Mouse (Mus musculus): ENCODE data around the gene Fat3. TPM values are rescaled to one million over a fixed set of nuclear protein-coding genes. Genes with fewer than 3 reads are reported as not detected.
A peak's percentile ranks its signal among the peaks of the same experiment; 100 is the strongest.

The Fat3 gene
- polyA plus RNA-seq, 1 experiment from 2014 or later: 7.0 TPM

DNA sequence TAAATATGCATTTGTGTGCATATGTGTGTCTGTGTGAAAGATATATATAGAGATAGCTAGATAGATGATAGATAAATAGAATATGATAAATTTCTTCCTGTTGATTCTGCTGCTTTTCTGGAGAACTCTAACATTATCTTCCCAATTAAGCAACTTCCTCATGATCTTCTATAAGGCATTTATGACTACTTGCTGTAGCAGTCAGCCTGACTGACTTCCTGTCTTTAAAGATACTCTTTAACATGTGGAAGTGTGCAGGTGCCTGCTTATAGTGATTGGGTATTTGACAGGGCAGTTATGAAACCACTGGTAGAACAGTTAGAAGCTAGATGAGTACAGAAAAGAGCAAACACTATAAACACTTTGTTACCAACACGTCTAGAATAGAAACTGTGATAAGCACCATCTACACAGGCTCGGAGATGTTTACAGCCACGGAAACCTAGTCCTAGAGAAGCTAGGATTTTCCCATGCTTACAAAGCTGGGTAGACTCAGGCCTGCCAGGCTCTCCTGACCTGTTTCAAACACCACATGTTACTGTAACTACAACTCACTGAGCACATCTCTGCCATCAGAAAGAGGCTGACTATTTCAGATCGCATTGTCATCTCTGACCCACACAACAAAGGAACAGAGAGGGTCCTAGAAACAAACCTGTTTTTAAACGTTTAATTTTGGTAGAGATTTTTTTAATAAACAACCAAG lies 573.6 kb downstream of the Fat3 start:
- WGBS: 86% methylated on average over 5 of the region's 5 CpGs
- no peak overlapping the region for H3K27ac ChIP-seq (replicated peaks)
- no peak for DNase-seq (ENCODE audit: low spot score)
- H3K36me3 ChIP-seq: peaks cover 4% of the 10 kb centered on the region; the same call in 1 of the 2 replicates
- H3K9me3 ChIP-seq (replicated peaks): no peaks in the 10 kb centered on the region
- H3K27me3 ChIP-seq (ENCODE audit: low read depth, poor library complexity, severe bottlenecking): no peaks in the 10 kb centered on the region
- H3K4me1 ChIP-seq: no peaks in the 10 kb centered on the region
- no peak overlapping the region for H3K4me3 ChIP-seq

DNA sequence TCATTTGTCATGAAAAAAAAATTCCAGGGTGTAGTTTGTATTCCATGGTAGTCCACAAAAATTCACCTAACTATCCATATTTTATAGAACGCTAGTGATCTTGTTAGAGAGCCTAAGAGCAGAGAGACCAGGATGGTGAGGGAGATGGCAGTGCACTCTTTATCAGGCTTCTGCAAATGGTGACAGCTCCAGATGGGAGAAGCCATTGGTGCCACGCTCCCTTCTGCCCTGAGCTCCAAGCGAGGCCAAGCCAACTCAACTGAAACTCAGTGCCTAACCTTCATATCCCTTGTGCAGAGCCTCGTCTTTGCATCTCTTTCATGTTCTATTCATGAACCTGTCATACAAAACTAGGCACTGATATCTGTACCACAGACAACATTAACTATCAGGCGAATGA lies 575.8 kb downstream of the Fat3 start:
- DNase-seq (ENCODE audit: low spot score): no peak
- Histone ChIP-seq H3K4me1 (no peaks in the 10 kb centered on the region), H3K27me3 (ENCODE audit: low read depth, poor library complexity, severe bottlenecking) (no peaks in the 10 kb centered on the region), H3K9me3 (replicated peaks) (no peaks in the 10 kb centered on the region), H3K36me3 (peaks cover 9% of the 10 kb centered on the region; the same call in 1 of the 2 replicates), H3K4me3 (no peak overlapping the region), H3K27ac (replicated peaks) (no peak overlapping the region)
- WGBS: 89% methylated on average over 5 of the region's 5 CpGs

DNA sequence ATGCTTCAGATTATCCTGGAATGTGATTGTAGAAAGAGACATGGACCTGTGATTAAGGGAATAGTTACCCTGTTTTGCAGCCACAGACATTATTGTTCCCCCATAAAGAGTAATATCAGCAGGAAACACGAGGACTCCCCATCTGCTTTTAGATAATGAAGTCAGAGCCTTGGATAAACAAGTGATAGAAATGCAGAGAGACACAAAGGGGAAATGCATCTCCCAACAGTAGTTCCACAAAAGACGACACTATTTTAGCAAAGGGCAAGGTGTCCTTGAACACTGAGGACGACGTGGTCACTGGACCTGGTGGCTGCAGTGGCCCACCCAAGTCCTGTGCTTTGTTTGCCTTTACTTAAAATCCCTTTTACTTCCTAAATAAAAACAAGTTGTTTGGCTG lies 580.8 kb downstream of the Fat3 start:
- 81% methylated on average over 4 of the region's 4 CpGs for WGBS
- Histone ChIP-seq H3K36me3 (peaks cover 32% of the 10 kb centered on the region), H3K4me1 (no peaks in the 10 kb centered on the region), H3K4me3 (no peak overlapping the region), H3K27ac (replicated peaks) (no peak overlapping the region), H3K9me3 (replicated peaks) (no peaks in the 10 kb centered on the region), H3K27me3 (ENCODE audit: low read depth, poor library complexity, severe bottlenecking) (no peaks in the 10 kb centered on the region)
- no peak for DNase-seq (ENCODE audit: low spot score)

DNA sequence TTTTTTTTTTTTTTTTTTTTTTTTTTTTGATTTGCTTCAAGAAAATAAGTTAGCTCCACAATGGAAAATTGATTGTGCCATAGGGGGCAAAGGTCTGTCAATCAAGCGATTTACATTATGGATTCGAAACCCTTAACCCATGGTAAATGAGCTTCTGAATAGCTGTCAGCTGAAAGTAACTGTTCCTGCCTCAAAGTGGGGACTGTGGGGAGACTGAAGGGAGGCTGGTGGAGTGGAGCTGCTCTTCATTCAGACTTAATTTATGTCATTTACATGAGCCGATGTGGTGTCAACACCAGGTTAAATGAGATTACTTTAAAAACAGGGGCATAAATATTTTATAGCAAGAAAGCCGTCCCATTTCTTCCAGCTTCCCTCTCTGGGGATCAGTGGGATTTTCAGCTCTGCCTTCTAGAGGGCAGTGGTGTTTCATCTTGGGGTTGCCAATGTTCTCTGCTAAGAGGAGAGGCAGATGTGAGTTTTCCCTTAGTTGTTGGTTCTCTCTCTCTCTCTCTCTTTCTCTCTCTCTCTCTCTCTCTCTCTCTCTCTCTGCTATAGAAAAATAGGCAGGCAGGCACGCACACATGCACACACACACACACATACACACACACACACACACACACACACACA lies 581.6 kb downstream of the Fat3 start:
- H3K4me3 ChIP-seq: no peak overlapping the region
- H3K4me1 ChIP-seq: no peaks in the 10 kb centered on the region
- no peak for DNase-seq (ENCODE audit: low spot score)
- 73% methylated on average over 5 of the region's 5 CpGs for WGBS
- H3K27me3 ChIP-seq (ENCODE audit: low read depth, poor library complexity, severe bottlenecking): no peaks in the 10 kb centered on the region
- H3K36me3 ChIP-seq: peaks cover 40% of the 10 kb centered on the region
- no peak overlapping the region for H3K27ac ChIP-seq (replicated peaks)
- H3K9me3 ChIP-seq (replicated peaks): no peaks in the 10 kb centered on the region

DNA sequence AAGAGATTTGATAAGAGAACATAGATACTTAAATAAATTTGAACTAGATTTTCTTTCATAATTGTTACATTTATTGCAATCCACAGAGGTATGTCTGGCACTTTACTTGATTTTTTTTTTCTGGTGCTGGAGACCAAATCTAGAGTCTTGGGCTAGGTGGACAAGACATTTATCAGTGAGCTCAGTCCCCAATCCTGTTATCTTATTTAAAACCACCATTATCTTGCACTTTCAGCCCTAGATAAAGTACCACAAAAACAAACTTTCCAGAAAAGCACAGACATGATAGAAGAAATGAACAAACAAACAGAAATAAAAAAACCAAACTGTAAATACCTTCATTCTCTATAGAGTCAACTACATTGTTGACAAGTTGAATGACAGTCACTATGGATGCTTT lies 584.5 kb downstream of the Fat3 start:
- no peaks in the 10 kb centered on the region for H3K27me3 ChIP-seq (ENCODE audit: low read depth, poor library complexity, severe bottlenecking)
- H3K4me1 ChIP-seq: no peaks in the 10 kb centered on the region
- H3K27ac ChIP-seq (replicated peaks): no peak overlapping the region

DNA sequence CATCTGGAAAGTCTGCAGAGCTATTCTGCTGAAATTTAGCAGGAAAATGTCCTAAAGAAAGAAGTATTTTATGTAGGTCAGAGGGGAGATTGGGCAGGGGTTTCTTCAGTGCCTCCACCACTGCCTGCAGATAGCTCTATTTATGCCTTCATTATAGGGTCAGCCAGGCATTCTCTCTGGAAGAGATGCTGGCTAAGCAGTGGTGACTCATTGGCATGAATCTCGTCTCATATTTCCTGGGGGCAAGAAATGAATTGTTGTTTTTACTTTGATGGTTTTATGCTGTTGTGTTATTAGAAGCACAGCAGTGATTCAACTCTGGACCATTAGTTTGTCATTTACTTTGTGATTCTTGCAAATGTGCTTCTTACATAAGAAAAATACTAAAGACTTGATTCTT lies 588.4 kb downstream of the Fat3 start:
- no peak overlapping the region for H3K4me3 ChIP-seq
- no peaks in the 10 kb centered on the region for H3K9me3 ChIP-seq (replicated peaks)
- WGBS: 75% methylated on average over 1 of the region's 1 CpGs

More for the DNA sequence above, 584.5 kb downstream of the Fat3 start:
- Histone ChIP-seq H3K9me3 (replicated peaks) (no peaks in the 10 kb centered on the region), H3K4me3 (no peak overlapping the region), H3K36me3 (peaks cover 32% of the 10 kb centered on the region)
- DNase-seq (ENCODE audit: low spot score): no peak

DNA sequence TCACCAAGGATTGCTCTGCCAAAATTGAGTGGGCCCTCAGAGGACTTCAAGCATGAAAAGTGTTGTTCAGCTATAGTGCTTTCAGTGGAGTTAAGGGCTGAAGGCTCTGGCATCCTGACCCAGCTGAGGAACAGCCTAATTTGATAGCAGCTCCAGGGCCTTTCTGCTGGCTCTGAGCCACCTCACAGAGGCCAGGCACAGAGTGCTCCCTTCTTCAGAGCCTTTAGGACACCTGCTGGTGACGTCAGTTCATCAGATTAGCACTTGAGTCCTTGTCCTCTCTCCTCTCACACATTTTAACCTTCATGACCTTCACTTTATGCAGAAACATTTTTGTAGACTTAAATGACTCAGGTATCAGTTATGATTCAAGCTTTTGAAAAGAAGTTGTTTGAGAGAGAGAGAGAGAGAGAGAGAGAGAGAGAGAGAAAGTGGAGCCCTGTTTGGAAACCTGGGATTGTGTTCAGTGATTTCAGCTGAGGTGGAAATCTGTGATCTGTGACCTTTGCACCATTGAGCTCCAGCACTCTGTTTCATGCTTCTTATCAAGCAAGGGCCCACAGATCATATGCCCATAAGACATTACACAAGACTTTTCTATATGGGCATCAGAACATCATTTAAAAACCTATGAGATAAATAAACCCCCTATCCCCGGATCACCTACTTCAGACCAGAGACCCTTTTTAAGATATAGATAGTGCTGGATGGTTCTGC lies 591.5 kb downstream of the Fat3 start:
- Histone ChIP-seq H3K27ac (replicated peaks) (no peak overlapping the region), H3K9me3 (replicated peaks) (no peaks in the 10 kb centered on the region), H3K4me1 (no peaks in the 10 kb centered on the region), H3K36me3 (peaks cover 2% of the 10 kb centered on the region), H3K27me3 (ENCODE audit: low read depth, poor library complexity, severe bottlenecking) (no peaks in the 10 kb centered on the region), H3K4me3 (no peak overlapping the region)
- DNase-seq (ENCODE audit: low spot score): no peak
- WGBS: 71% methylated on average over 2 of the region's 2 CpGs

More for the DNA sequence above, 588.4 kb downstream of the Fat3 start:
- no peaks in the 10 kb centered on the region for H3K4me1 ChIP-seq
- H3K27ac ChIP-seq (replicated peaks): no peak overlapping the region
- DNase-seq (ENCODE audit: low spot score): no peak
- no peaks in the 10 kb centered on the region for H3K27me3 ChIP-seq (ENCODE audit: low read depth, poor library complexity, severe bottlenecking)
- H3K36me3 ChIP-seq: peaks cover 22% of the 10 kb centered on the region

DNA sequence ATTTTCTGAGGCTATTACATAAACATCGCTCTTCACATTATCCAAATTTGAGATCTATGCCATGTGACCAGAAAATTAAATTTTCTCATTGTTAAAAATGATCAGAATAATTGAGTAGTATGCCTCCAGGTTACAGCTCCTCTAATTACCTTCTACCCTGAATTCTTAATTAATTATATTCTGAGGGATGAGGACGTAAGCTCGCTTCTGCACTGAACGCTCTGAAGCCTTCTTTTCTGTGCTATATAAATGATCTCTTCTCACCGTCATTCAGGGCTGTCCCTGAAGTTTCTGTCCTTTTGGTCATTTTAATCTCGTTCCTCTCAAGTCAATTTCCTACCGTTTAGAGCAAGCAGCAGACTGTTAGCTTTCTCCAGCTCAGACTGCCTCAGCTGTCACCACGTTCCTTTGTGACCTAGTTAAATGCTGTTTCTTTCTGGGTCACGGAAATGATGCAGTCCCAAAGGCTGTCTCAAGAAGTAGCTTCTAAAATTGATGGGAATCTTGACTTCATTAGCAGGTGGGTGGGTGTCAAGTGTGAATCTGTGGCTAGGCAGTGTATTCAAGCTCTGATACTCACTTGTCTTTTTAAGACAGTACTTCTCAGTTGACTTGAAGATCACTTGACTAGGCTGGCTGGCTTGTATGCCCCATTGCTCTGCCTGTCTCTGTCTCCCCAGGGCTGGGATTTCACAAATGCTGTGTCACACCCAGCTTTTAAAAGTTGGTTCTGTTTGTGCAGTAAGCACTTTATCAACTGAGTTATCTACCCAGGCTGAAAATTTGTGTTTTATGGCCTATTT lies 596.9 kb downstream of the Fat3 start:
- Histone ChIP-seq H3K36me3 (no peaks in the 10 kb centered on the region), H3K4me1 (no peaks in the 10 kb centered on the region), H3K27me3 (ENCODE audit: low read depth, poor library complexity, severe bottlenecking) (no peaks in the 10 kb centered on the region), H3K27ac (replicated peaks) (no peak overlapping the region), H3K9me3 (replicated peaks) (no peaks in the 10 kb centered on the region), H3K4me3 (no peak overlapping the region)
- no peak for DNase-seq (ENCODE audit: low spot score)
- 81% methylated on average over 9 of the region's 9 CpGs for WGBS

DNA sequence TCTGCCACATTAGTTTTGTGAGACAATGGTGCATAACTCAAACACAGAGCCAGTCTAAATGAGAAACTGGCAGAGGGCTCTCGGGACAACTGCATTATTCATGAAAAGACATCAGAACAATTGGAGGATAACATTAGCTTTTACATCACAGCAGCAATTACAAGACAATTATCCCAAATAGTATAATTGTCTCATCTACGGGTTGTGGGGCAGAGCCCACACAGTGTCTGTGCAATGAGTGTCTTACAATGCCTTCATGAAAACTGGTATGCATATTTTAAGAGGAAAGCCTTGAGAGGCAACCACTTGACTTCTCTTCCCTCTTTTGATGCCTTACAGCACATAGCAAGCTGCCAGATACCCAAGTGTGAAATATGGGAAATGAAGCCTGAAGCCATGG lies 603.0 kb downstream of the Fat3 start:
- no peaks in the 10 kb centered on the region for H3K36me3 ChIP-seq
- 84% methylated on average over 2 of the region's 2 CpGs for WGBS
- DNase-seq (ENCODE audit: low spot score): no peak

DNA sequence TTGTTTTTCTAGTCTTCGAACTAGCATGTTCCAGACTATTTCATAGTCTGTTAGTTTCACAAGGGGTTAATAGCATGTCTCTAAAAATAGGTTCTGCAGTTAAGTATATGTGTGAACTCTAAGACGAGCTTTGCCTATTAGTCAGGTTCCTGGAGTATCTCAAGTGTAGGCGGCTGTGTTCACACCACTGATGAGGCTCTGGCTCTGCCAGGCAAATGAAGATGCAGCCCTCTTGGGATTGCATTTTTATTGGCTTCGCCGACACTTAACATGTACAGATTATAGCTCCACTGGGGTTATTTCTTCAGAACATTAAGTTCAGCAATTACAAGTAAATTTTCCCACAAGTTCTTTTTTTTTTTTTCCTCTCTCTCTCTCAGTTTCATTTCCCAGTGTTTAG lies 614.3 kb downstream of the Fat3 start:
- WGBS: 90% methylated on average over 5 of the region's 5 CpGs

More for the DNA sequence above, 603.0 kb downstream of the Fat3 start:
- Histone ChIP-seq H3K4me1 (no peaks in the 10 kb centered on the region), H3K4me3 (no peak overlapping the region), H3K27me3 (ENCODE audit: low read depth, poor library complexity, severe bottlenecking) (no peaks in the 10 kb centered on the region), H3K9me3 (replicated peaks) (no peaks in the 10 kb centered on the region), H3K27ac (replicated peaks) (no peak overlapping the region)

DNA sequence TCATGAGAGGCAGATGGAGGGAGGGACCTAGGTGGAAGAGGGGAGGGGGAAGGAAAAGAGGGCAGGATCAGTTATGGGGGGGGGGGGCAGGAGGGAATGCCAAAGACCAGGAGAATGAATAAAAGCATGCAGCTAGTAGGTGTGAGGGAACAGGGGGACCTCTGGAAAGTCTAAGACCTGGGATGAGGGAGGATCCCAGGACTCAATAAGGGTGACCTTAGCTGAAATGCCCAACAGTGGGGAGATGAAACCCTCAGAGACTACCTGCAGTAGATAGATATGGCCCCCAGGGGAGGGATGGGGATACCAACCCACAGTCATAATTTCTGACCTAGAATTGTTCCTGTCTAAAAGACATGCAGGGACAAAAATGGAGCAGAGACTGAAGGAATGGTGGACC lies 620.3 kb downstream of the Fat3 start:
- DNase-seq (ENCODE audit: low spot score): no peak
- no peak overlapping the region for H3K27ac ChIP-seq (replicated peaks)
- H3K4me1 ChIP-seq: 0 out of 2 replicates have a peak, but pooled peaks cover 3% of the 10 kb centered on the region
- H3K9me3 ChIP-seq (replicated peaks): no peaks in the 10 kb centered on the region
- H3K4me3 ChIP-seq: no peak overlapping the region
- H3K27me3 ChIP-seq (ENCODE audit: low read depth, poor library complexity, severe bottlenecking): no peaks in the 10 kb centered on the region
- H3K36me3 ChIP-seq: no peaks in the 10 kb centered on the region

More for the DNA sequence above, 614.3 kb downstream of the Fat3 start:
- Histone ChIP-seq H3K4me1 (no peaks in the 10 kb centered on the region), H3K27me3 (ENCODE audit: low read depth, poor library complexity, severe bottlenecking) (no peaks in the 10 kb centered on the region), H3K9me3 (replicated peaks) (no peaks in the 10 kb centered on the region), H3K27ac (replicated peaks) (no peak overlapping the region), H3K4me3 (no peak overlapping the region), H3K36me3 (no peaks in the 10 kb centered on the region)
- DNase-seq (ENCODE audit: low spot score): no peak

DNA sequence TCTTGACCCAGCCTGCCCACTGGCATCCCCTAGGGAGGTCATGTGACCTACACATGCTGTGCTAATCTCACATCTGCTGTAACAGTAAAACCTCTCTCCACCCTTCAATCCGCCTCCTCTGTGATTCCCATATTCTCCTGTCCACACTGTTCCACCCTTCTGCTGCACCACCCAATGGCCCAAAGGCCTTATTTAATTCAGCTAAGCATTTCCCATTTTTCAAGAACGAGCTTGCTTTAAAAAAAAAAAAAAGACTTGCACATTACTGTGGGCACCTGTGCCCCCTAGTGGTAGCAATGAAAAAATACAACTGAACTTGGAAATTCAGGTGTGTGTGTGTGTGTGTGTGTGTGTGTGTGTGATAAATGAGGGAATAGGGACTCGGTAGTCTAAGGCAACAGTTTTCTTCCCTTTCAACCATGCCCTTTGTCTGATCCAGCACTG lies 620.9 kb downstream of the Fat3 start:
- WGBS: 36% methylated on average over 3 of the region's 3 CpGs
- Histone ChIP-seq H3K4me1 (0 out of 2 replicates have a peak, but pooled peaks cover 3% of the 10 kb centered on the region), H3K27ac (replicated peaks) (no peak overlapping the region), H3K27me3 (ENCODE audit: low read depth, poor library complexity, severe bottlenecking) (no peaks in the 10 kb centered on the region), H3K36me3 (no peaks in the 10 kb centered on the region), H3K4me3 (no peak overlapping the region), H3K9me3 (replicated peaks) (no peaks in the 10 kb centered on the region)
- DNase-seq (ENCODE audit: low spot score): peak; percentile 18
